Mouse (Mus musculus): ENCODE results near the gene Tmx2. TPM values are rescaled to one million over a fixed set of nuclear protein-coding genes. Genes with fewer than 3 reads are reported as not detected.
"Not testable (repeated sequence)": the region's sequence is repeated elsewhere in the genome, so short reads cannot be mapped to it uniquely, and the experiment has no call there.

Gene Tmx2
- polyA plus RNA-seq, 1 experiment: 254 TPM

DNA sequence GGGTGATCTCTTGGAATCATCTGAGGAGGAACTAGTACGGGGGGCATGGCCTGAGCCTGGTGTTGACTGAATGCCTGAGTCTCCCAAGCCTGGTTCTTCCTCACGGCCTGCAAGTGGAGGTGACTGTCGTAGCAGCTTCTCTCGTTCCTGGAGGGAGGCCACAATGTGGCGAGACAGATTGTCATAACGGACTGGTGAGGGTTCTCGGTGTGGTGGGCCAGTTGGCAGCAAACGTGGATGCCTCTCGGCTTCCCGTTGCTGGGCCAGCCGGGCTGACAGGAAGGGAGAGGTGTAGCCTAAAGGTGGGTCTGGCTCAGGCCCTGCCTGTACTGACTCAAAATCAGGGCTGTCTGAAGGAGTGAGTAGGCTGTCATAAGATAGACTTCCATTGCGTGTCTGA, 11.1 kb upstream of the Tmx2 start:
- DNase-seq (ENCODE audit: extremely low spot score in 1 of 2, low spot score in 1 of 2): no peak

DNA sequence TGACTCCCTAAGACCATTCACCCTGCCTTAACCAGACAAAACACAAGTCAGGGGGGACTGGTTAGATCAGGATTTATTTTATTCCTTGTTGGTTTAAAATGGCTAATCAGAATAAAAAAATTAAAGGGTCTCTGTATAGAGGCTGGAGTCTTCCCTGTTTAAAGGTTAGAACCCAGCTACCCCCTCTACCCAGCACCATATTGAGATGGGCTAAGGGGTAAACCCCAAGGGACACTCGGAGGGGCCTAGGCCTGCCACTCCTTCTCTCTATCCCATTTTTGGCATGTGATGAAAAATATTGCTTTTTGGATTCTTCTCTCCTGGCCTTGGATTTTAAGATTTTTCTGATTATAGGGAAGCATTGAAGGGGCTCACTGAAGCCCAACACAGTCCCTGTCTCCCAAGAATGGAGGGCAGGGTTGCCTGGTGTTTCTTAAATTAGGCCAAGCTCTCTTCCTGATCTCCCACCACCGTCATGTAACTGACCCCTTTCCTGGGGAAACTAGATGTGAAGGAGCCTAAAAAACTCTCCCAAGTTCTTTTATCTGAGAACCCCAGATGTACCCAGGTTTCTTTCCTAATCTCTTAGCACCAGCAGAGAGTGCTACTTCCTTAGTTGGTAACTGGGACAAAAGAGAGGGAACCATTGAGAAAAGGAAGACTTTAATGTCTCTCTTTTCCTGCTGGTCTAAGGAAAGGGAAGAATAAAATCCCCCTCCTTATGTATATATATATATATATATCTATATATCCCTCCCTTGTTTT, 9.3 kb upstream of the Tmx2 start:
- no peak for DNase-seq (ENCODE audit: extremely low spot score in 1 of 2, low spot score in 1 of 2)

DNA sequence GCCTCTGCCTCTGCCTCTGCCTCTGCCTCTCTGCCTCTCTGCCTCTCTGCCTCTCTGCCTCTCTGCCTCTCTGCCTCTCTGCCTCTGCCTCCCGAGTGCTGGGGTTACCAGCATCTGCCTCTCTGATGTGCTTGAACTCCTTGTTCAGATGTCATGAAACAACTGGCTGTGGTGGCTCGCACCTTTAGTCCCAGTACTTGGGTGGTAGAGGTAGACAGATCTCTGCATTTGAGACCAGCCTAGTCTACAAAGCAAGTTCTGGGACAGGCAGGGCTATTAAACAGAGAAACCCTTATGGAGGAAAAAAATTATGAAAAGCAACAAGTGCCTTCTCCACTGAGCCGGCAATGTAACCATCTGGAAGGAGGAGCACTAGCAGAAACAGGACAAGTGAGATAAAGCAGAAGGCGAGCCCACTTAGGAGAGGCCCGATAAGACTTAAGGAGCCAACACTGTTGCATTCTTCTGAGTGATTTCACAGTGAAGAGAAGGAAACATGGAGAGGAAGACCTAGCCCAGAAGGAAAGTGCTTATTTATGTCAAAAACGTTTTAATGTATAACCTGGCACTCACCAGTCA, 3.8 kb upstream of the Tmx2 start:
- no peak for DNase-seq (ENCODE audit: extremely low spot score in 1 of 2, low spot score in 1 of 2)

DNA sequence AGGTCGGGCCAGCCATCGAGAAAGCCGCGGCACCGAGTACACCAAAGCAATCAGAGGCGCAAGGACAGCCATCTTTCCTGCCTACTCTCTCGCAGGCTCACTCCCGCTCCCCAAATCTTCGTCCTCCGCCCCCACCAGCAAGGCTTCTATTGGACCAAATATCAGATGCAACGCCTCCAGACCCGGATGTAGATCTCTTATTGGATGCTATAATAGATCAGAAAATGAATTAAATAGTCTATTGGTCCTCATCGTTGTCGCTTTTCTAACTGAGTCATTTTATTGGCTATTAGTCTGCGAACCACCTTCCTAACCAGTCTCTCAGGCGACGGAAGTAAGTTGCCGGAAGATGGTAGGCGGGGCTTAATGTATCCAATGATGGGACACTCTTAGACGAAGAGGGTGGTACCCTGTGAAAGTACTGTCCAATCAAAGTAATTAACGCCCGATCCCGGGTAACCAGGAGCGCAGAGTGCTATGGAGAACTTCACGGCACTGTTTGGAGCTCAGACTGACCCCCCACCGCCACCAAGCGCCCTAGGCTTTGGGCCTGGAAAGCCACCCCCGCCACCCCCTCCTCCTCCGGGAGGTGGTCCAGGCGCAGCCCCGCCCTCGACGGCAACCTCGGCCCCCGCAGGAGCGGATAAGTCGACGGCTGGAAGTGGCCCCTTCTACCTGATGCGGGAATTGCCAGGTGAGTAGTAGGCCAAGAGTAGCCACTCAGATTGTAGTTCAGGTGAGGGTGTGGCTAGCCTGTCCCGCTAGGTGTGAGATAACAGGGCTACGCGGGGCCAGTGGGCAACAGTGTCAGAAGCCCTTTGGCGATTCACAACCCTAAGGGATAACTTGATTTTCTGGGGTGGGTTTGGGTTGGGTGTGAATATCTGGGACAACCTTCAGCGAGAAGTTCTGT, 716 bp downstream of the Tmx2 start, which contains the start of the genes Gm28635 and Med19:
Gene Gm28635 (minus strand): TSS at position 74 of the 913 bp plus-strand sequence.
Gene Med19 (plus strand): TSS at position 435 of the 913 bp plus-strand sequence.
- DNase-seq (ENCODE audit: extremely low spot score in 1 of 2, low spot score in 1 of 2): peak; percentile 98 to 99

DNA sequence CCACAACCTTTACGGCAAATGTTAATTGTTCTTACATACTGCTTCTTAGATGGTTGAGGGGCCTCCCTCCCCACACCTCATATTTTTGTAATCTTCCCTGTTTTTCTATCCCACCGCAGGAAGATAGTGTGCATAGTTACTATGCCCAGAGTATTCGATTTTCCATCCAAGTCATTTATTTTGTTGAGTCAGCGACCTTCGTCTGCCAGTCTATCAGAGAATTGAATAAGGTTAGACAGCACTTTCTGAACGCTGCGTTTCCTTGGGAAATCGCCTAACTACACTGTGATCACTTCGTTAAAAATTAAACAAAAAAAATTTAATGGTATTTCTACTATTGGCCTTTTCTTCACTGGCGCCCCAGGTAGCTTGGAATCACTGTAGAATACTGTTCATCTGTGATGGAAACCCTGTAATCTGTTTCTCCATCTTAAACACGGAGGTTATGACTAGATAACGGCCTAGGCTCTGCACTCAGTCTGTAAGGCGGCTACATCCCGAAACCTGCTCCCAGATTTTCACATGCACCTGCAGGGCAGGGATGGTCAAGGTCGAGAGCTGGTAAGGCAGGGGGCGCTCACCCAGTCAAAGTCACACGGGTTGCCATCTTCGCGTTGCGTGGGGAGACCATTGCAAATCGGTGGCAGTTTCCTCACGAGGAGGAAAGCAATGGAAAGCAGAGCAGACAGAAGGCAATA, 1.5 kb downstream of the Tmx2 start:
- DNase-seq (ENCODE audit: extremely low spot score in 1 of 2, low spot score in 1 of 2): no peak

DNA sequence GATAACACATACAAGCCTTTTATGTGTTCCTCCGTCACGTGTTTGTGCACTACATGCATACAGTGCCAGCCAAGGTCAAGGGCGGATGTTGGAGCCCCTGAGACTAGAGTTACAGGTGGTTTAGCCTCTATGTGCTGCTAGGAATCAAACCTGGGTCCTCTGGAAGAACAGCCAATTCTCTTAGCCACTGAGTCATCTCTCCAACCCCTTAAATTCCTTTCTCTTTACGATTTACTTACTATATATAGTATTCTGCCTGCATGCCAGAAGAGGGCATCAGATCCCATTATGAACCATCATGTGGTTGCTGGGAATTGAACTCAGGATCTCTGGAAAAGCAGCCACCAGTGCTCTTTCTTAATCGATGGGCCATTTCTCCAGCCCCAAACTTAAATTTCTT, 7.4 kb downstream of the Tmx2 start:
- not testable (repeated sequence) for DNase-seq (ENCODE audit: extremely low spot score in 1 of 2, low spot score in 1 of 2)

DNA sequence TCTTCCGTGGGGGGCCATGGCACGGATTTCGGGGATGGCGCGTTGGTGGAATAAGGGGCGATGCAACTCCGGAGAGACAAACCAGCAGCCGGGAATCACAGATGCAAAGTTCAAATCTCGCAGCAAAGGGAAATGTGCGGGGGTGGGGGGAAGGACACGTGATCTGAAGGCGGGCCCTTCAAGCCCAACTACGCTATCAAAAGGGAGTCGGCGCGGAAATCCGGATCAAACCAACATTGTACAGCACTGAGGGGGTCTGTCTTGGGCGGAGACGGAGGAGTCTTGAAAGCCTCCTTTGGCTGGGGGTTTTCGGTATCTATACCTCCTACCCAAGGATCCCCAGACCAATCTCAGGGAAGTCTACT, 8.4 kb downstream of the Tmx2 start, which contains the start of gene Selenoh:
Gene Selenoh (minus strand): TSS at position 202 of the 365 bp plus-strand sequence.
- peak; percentile 83 to 93 for DNase-seq (ENCODE audit: extremely low spot score in 1 of 2, low spot score in 1 of 2)

DNA sequence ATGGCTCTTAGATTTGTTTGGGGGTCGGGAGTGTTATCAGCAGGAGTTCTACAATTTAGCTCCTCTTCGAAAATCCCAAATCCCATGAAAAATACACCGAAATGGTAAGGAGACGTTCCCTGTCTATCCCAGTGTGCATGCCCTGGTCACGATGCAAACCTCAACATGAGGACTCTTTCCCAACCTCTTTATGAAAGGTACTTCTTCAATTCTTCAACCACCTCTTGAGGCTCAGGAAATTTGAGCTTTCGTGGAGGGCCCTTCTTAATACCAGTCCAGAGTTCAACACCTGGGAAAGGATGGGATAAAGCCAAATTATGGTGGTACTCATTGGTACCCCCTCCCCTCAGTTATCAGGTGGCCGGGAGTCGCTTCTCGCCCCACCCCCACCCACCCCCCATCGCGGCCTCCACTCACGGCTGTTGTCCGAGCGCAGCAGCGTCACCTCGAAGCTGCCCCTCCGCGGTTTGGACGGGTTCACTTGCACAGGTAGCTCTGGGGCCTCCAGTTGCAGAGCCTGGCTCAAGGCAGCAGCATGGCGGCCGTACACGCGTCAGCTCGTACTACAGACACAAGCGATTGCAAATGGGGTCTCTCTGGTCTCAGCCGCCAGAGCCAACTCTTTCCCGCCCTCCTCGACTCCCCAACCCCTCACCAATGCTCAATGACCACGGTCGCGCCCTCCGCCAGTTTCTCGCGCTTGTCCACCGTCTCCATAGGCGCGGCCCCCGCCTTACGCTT, 8.9 kb downstream of the Tmx2 start:
- DNase-seq (ENCODE audit: extremely low spot score in 1 of 2, low spot score in 1 of 2): no peak

DNA sequence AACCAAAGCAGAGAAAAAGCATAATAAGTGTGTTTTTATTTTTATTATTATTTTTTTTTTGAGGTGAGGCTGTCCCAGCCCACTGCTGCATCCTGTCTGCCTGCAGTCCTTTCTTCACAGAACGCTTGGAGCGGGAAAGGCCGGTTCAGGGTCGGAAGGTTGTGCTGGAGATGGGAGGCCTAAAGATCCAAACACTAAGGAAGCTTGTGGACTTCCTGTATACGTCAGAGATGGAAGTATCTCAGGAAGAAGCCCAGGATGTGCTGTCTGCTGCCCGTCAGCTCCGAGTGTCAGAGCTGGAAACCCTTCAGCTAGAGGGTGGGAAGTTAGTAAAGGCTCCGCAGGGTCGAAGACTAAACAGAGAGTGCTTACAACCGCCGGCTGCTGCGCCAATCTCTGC, 12.9 kb downstream of the Tmx2 start:
- no peak for DNase-seq (ENCODE audit: extremely low spot score in 1 of 2, low spot score in 1 of 2)

DNA sequence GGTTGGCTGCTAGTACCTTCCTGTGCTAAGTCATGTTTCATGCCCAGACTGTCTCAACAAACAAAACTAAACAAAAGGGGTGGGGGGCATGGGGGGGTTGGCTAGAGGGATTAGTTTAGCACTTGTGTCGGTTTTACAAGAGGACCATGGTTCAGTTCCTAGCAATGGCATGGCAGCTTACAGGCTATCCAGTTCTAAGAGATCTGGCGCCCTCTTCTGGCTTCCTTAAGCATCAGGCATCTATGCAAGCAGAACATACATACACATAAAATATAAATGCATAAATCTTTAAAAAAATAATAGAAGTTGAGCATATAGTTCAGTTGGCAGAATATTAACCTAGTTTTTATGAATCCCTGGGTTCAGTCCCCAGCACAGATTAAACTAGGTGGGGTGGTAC, 16.1 kb downstream of the Tmx2 start:
- DNase-seq (ENCODE audit: extremely low spot score in 1 of 2, low spot score in 1 of 2): no peak

DNA sequence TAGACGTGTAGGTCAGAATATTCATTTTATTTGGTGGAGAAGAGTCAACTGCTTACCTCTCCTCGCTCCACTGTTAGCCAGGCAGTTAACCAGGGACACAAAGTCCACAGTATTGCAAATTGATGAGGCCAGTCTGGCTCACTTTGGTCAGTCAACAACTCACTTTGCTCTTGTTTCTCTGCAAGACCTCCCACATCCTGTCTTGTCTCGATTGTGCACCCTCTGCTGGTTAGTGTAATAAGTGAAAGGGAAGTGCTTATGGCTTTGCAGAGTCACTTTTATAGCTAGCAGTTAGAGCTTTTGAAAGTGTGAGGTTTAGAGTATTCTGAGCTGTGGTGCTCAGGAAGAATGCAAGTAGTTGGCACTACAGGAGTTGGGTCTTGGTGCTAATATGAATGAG, 18.7 kb downstream of the Tmx2 start:
- DNase-seq (ENCODE audit: extremely low spot score in 1 of 2, low spot score in 1 of 2): peak in 1 of 2 experiments; percentile 85

DNA sequence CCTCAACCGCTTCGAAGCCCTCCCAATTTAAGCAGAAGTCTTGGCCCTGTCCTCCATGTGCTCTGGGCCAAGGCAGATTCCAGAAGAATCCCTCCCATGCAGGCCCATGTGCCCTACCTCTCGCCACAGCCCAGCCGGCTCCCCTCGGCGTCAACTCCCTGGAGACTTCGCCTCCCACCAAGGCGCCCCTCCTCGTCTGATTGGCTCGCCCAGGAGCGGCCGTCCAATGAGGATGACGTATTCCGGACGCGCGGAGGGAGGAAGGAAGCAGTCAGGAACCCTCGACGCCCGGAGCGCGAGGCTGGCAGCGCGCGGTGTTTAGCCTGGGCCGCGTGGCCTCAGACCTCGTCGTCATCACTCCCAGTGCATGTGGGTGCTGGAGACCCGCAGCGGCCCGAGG, 20.1 kb downstream of the Tmx2 start, which contains the start of gene Btbd18:
Gene Btbd18 (plus strand): TSS at position 274 of the 400 bp plus-strand sequence.
- no peak for DNase-seq (ENCODE audit: extremely low spot score in 1 of 2, low spot score in 1 of 2)

DNA sequence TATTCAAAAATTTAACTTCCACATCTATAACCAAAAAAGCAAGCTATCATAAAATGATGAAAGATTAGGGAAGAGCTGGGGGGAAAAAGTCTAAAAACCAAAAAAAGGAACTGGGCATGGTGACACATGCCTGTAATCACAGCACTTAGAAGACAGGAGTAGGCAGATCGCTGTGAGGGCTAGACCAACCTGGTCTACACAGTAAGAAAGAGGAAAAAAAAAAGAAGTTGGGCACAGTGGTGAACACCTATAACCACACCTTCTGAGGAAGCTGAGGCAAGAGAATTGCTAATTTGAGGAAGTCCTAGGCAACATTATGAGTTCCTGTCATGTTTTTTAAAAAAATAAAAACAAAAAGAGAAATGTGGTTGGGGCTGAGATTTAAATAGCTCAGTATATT, 23.1 kb downstream of the Tmx2 start:
- DNase-seq (ENCODE audit: extremely low spot score in 1 of 2, low spot score in 1 of 2): no peak

DNA sequence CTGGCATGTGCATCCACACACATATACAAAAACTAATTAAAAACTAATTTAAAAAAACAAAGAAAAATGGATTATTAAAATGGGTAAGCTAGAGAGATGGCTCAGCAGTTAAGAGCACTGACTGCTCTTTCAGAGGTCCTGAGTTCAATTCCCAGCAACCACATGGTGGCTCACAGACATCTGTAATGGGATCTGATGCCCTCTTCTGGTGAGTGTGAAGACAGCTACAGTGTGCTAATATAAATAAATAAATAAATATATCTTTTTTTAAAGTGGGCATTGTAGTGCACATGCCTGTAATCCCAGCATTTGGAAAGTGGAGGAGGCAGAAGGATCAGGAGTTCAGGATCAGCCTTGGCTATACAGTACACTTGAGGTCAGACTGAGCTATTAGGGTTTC, 25.6 kb downstream of the Tmx2 start:
- no peak for DNase-seq (ENCODE audit: extremely low spot score in 1 of 2, low spot score in 1 of 2)

DNA sequence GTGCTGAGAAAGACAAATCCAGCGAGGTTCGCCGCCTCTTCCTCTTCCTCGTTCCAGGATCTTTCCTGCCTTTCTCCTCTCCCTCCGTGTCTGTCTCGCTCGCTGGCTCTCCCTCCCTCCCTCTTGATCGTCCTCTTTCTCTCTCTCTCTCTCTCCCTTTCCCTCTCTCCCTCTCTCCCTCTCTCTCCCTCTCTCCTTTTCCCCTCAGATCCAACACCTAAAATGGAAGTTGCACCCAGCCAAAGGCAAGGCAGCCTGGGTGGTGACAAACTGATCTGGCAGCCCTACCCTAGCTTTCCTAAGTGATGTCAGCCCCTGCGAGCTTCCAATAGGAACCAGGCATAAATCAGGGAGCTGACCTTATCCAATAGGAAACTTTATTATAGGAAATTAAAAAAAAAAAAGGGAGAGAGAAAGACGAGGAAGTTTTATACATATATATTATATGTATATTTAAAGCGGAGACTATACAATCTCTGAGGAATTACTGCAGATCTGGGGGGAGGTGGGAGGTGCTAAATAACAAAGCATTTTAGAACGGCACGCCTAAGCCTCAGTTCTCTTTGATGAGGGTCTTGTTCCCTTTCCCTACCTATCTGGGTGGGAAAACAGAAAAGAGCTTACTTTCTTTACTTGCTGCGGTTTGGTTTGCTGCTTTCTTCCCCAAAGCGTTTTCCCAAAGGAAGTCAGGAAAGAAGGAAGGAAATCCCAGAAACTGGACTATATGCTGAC, 28.3 kb downstream of the Tmx2 start, which contains the start of gene Ctnnd1:
Gene Ctnnd1 (minus strand): TSS at position 302 of the 732 bp plus-strand sequence.
- DNase-seq (ENCODE audit: extremely low spot score in 1 of 2, low spot score in 1 of 2): peak; percentile 86 to 93

DNA sequence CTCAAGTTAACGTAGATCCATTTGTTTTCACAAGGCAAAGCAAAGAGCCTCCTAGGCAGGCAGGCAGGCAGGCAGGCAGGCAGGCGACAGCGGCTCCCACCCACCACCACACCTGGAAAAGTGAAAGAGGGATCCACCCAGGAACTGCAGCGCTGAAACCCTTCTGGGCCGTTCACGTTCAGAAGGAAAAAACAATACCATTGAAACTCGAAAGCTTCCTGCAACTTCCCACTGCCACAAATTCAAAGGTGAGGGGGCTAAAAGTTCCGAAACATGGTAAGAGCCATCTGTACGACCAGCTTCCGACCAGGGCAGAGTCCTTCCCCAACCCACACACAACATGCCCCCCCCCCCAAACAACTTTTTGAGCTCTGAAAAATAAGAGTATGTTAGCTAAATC, 29.3 kb downstream of the Tmx2 start:
- peak in 1 of 2 experiments; percentile 34 for DNase-seq (ENCODE audit: extremely low spot score in 1 of 2, low spot score in 1 of 2)

DNA sequence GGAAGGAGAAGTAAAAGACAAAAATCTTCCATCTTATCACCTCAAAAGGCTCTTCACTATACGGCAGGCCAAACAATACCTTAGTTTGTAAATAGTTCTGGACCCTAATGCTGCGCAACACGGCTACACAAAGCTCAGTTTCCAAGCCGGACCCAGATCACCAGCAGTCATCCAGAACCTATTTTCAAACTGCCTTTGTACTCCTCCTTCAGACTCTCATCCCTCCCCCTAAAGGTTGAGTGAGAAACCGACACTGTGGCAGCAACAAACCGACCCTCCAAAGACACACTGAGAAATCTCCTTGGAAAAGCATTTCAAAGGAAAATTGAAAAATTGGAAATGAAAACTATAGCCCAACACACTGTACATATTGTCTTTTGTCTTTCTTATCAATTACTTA, 30.6 kb downstream of the Tmx2 start:
- no peak for DNase-seq (ENCODE audit: extremely low spot score in 1 of 2, low spot score in 1 of 2)

DNA sequence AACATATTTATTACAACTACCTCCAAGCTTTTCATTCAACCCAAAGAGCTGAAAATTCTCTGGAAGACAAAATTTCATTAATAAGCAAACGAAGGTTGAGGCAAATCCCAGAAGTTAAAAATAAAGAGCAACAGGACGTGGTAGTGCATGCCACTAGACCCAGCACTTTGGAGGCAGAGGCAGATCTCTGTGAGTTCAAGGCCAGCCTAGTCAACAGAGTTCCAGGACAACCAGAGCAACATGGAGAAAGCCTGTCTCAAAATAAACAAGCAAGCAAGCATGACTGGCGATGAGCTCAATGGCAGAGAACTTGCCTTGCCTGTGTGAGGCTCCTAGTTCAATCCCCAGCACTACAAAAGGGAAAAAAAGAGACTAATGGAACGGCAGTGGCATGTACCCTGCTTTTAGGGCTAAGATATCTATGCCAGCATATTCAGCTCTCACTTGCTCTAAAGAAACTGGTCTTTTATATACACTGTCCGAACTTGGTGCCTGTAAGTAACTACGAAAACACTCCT, 31.8 kb downstream of the Tmx2 start:
- DNase-seq (ENCODE audit: extremely low spot score in 1 of 2, low spot score in 1 of 2): no peak

DNA sequence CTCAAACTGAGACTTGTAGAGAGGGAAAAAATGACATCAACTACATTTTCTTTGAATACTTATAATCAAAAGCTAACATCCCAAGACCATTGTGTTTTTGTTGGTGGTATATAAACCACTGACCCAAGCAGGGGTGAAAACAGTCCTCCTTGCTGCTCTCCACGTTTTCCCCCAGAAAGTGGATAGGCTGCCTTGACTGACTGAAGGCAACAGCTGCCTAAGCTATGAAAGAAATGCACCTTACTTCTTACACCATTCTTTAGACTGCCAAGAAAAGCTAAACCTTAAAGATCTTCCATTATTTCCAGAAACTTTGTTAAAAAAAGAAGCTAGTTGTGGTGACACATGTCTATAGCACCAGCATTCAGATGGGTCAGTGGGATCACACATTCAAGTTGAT, 32.8 kb downstream of the Tmx2 start:
- DNase-seq (ENCODE audit: extremely low spot score in 1 of 2, low spot score in 1 of 2): no peak
